ENCODE assay signal across 1 mouse cellular context in genomic region chr4:139129806-139130700, GRCm38 (mm10).
TF ChIP-seq lines count a peak whose summit lies in the region.

No protein-coding gene starts in this region.

TF ChIP-seq in CH12.LX, 34 proteins besides CTCF, POLR2A, EP300 and RAD21 (continued from another document):
- TF ChIP-seq ZMIZ1 (IDR thresholded peaks at IDR 0.05; ENCODE audit: low read depth, low read length) (no peak), ZNF384 (IDR thresholded peaks at IDR 0.05; ENCODE audit: low read depth, low read length) (no peak), RCOR1 (conservative IDR thresholded peaks at IDR 0.05; ENCODE audit: low read depth, low read length) (no peak), E2F4 (IDR thresholded peaks at IDR 0.05; ENCODE audit: insufficient replicate concordance, low read depth, low read length) (no peak), SIN3A (IDR thresholded peaks at IDR 0.05; ENCODE audit: low read length) (0 out of 2 replicates have a peak, but pooled peaks have one; percentile 13), GABPA (IDR thresholded peaks at IDR 0.05; ENCODE audit: insufficient replicate concordance, low read depth, low read length) (no peak), TCF12 (IDR thresholded peaks at IDR 0.05; ENCODE audit: low read depth, low read length) (no peak), MAFK (IDR thresholded peaks at IDR 0.05; ENCODE audit: insufficient replicate concordance, low read length) (no peak)
